Mouse (Mus musculus) embryonic fibroblast, embryonic 13.5 days (primary cell): ENCODE measurements around the gene Bco2. TPM values are rescaled to one million over a fixed set of nuclear protein-coding genes. Genes with fewer than 3 reads are reported as not detected.

Experiments
- H3K27ac ChIP-seq: 2 replicates; pipeline ENCODE4 v1.5.1; 2012; ENCODE audit warnings: low read length, control low read depth, inconsistent platforms; ENCODE audit not compliant: insufficient read depth
- H3K4me1 ChIP-seq: 2 replicates; pipeline ENCODE4 v1.6.1; 2011; ENCODE audit warnings: low read length; ENCODE audit not compliant: control insufficient read depth, insufficient read depth
- H3K4me3 ChIP-seq: 2 replicates; pipeline ENCODE4 v1.5.1; 2011; ENCODE audit warnings: mild to moderate bottlenecking, control low read depth, low read length; ENCODE audit not compliant: insufficient read depth
- CTCF ChIP-seq: IDR thresholded peaks from 2 replicates; pipeline ENCODE4 v1.5.1; 2011; ENCODE audit warnings: mild to moderate bottlenecking, control low read depth, low read length, moderate library complexity, borderline replicate concordance; ENCODE audit not compliant: insufficient read depth
- POLR2A ChIP-seq: IDR thresholded peaks from 2 replicates; pipeline ENCODE4 v1.6.1; 2011; ENCODE audit warnings: low read depth, mild to moderate bottlenecking, control low read depth, low read length, moderate library complexity
- polyA plus RNA-seq: library from polyadenylated mRNA; stranded (reverse); fragments of >200 nt; gene quantifications from 2 replicates; pipeline ENCODE4 v1.2.4, GENCODE M21; 2011; ENCODE audit warnings: low read depth; ENCODE audit not compliant: missing spikeins, insufficient read length

Bco2 gene
- polyA plus RNA-seq, 1 experiment = not detected

GRCm38 (mm10) chr9:50498815-50499214, 56.2 kb downstream of the Bco2 start:
- Histone ChIP-seq H3K4me3 (no peak overlapping the region), H3K4me1 (peaks cover 5% of the 10 kb centered on the region; the same call in 1 of the 2 replicates), H3K27ac (no peak overlapping the region)
- TF ChIP-seq POLR2A (no peak), CTCF (no peak)

GRCm38 (mm10) chr9:50497536-50497935, 57.4 kb downstream of the Bco2 start:
- TF ChIP-seq POLR2A = no peak
- TF ChIP-seq CTCF = no peak
- Histone ChIP-seq H3K4me1 (peaks cover 5% of the 10 kb centered on the region; the same call in 1 of the 2 replicates), H3K27ac (no peak overlapping the region), H3K4me3 (no peak overlapping the region)

DNA sequence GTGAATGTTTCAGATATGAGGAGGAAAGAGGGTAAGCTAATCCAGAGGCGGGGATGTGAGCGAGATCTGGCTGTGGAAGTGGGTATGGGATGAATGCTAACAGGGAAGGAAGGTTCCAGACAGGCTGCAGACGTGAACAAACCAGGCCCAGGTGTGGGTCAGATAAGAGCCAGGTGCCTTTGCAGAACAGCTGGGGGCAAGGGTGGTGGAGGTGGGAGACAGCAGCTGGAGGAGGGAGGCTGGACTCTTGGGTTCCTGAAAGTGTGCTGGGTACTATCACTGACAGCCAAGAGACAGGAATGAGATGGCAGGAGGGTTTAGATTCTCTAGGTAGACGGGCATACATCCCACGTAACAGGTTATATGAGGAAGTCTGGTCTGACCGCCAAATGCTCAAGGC, 57.9 kb downstream of the Bco2 start:
- TF ChIP-seq CTCF (no peak), POLR2A (no peak)
- H3K27ac ChIP-seq = no peak overlapping the region
- no peak overlapping the region for H3K4me3 ChIP-seq
- H3K4me1 ChIP-seq = peaks cover 5% of the 10 kb centered on the region; the same call in 1 of the 2 replicates

DNA sequence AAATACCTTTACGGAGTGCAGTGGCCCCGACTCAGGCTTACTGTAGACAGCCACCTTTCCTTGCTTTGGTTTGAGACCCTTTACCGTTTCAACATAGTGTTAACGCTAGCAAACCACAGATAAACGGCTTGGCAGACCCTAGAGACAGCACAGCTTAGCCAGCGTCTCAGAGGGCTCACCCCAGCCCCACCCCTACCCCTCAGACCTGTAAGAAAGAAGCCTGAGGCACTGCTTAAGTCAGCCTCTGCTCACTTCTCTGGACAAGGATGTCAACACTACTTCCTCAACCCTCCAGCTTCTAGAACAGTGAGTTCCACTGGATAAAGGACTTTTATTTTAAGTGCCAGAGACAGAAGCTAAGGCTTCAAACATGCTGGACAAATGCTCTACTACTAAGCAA, 58.4 kb downstream of the Bco2 start:
- Histone ChIP-seq H3K4me1 (peaks cover 5% of the 10 kb centered on the region; the same call in 1 of the 2 replicates), H3K4me3 (no peak overlapping the region), H3K27ac (no peak overlapping the region)
- TF ChIP-seq POLR2A = no peak
- TF ChIP-seq CTCF = no peak

DNA sequence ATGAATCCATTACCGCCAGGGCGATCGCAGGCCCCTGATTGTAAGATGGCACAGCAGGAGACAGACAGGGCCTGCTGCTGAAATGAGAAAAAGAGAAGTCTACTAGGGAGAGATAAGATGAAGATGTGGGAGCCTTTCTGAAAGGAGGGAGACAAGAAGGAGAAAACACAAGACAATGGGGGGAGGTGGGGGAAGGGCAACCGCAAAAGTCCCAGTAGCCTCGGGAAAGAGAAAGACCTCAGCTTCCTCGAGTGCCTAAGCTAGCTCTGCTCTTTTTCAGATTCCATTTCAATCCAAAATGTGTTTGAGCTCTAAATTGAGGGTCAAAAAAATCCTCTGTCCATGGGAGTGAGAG, 58.9 kb downstream of the Bco2 start:
- no peak for TF ChIP-seq CTCF
- TF ChIP-seq POLR2A = no peak
- Histone ChIP-seq H3K4me1 (peaks cover 5% of the 10 kb centered on the region; the same call in 1 of the 2 replicates), H3K4me3 (no peak overlapping the region), H3K27ac (no peak overlapping the region)

- TF ChIP-seq POLR2A = no peak
- no peak for TF ChIP-seq CTCF
- Histone ChIP-seq H3K4me1 (peaks cover 5% of the 10 kb centered on the region; the same call in 1 of the 2 replicates), H3K4me3 (no peak overlapping the region), H3K27ac (no peak overlapping the region)
Measured at GRCm38 (mm10) chr9:50495405-50496150, 59.4 kb downstream of the Bco2 start.

GRCm38 (mm10) chr9:50494311-50494710, 60.7 kb downstream of the Bco2 start, which contains the start of gene Plet1:
TSS of gene Plet1 (plus strand) at chr9:50494525.
- Histone ChIP-seq H3K4me1 (peaks cover 5% of the 10 kb centered on the region; the same call in 1 of the 2 replicates), H3K4me3 (no peak within 1 kb of the TSS), H3K27ac (no peak within 1 kb of the TSS)
- TF ChIP-seq POLR2A (no peak), CTCF (no peak)

GRCm38 (mm10) chr9:50493777-50494176, 61.2 kb downstream of the Bco2 start:
- no peak for TF ChIP-seq CTCF
- no peak for TF ChIP-seq POLR2A
- peaks cover 5% of the 10 kb centered on the region; the same call in 1 of the 2 replicates for H3K4me1 ChIP-seq
- H3K27ac ChIP-seq = no peak overlapping the region
- H3K4me3 ChIP-seq = no peak overlapping the region

DNA sequence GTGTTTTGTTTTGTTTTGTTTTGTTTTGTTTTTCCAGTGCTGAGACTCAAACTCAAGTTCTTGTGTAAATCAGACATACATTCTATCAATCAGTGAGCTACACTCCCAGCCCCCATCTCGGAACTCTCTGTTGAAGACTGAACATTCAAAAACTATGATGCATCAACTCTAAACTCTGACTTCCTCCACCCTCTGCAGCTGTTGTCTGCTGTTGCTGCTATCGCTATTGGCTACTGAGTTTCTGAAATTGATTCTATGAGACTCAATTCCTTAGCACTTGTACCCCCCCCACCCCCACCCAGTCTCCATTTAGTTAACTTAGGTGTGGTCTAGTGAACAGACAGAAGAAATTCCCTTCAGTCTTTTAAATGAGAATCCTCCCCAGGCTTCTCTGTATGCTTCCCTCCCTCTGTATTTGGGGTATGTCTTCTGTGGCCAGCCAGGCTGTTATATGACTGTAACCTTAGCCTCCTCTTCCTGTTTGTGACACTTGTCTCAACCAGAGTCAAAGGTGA, 63.4 kb downstream of the Bco2 start:
- Histone ChIP-seq H3K27ac (no peak overlapping the region), H3K4me3 (no peak overlapping the region), H3K4me1 (no peaks in the 10 kb centered on the region)
- TF ChIP-seq CTCF = no peak
- TF ChIP-seq POLR2A = no peak

DNA sequence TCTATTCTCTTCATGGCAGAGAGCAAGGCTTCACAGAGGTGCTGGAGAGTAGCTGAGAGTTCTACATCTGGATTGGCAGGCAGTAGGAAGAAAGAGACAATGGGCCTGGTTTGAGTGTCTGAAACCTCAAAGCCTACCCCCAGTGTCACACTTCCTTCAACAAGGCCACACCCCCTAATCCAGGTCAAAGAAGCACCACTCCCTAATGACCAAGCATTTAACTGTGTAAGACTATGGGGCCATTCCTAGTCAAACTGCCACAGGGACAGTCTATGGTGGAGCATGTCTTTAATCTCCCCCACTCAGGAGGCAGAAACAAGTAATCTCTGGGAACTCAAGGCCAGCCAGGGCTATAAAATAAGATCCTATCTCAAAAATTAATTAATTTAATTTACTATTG, 64.1 kb downstream of the Bco2 start:
- H3K27ac ChIP-seq = no peak overlapping the region
- H3K4me1 ChIP-seq = no peaks in the 10 kb centered on the region
- no peak for TF ChIP-seq CTCF
- TF ChIP-seq POLR2A = no peak
- no peak overlapping the region for H3K4me3 ChIP-seq

DNA sequence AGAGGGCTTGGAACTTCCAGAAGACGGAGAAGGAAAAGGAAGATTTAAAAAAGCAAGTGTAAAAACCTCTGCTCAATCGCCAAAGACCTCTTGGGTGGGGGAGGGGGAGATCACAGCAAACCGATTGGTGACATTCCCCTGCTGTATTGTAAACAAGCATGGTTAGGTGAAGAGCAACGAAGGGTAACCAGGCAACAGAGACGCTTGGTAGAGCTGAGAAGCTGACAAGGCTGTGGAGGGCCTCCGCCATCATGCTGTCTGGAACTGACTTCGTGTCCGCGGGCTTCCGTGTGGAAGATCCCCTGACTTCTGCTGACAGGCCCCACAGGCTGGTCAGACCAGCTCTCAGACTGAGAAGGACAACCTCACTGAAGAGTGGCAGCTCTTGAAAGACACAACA, 69.5 kb downstream of the Bco2 start:
- H3K4me1 ChIP-seq = no peaks in the 10 kb centered on the region
- TF ChIP-seq POLR2A (no peak), CTCF (no peak)
- no peak overlapping the region for H3K4me3 ChIP-seq
- H3K27ac ChIP-seq = no peak overlapping the region

Other genes starting within 250 kb of the Bco2 start
- gene Rpl10-ps3, start 210.2 kb downstream of the Bco2 start, polyA plus RNA-seq = 1,577 and 1,713 TPM in 2 replicates
- gene Plet1, start 60.7 kb downstream of the Bco2 start, polyA plus RNA-seq = not detected in 2 replicates
- 21.4 and 28.7 TPM in 2 replicates for gene Pts, start 26.5 kb downstream of the Bco2 start, polyA plus RNA-seq
- 3.3 and 4.4 TPM in 2 replicates for gene Il18, start 354 bp downstream of the Bco2 start, polyA plus RNA-seq
- gene Tex12, start 6.1 kb upstream of the Bco2 start, polyA plus RNA-seq = not detected in 2 replicates
- gene Sdhd, start 48.6 kb upstream of the Bco2 start, polyA plus RNA-seq = 109 TPM in 2 replicates
- gene Timm8b, start 48.7 kb upstream of the Bco2 start, polyA plus RNA-seq = 107 and 113 TPM in 2 replicates
- gene Pih1d2, start 62.1 kb upstream of the Bco2 start, polyA plus RNA-seq = 1.4 and 1.5 TPM in 2 replicates
- gene Nkapd1, start 62.3 kb upstream of the Bco2 start, polyA plus RNA-seq = 18.0 and 24.7 TPM in 2 replicates
- gene Dlat, start 104.6 kb upstream of the Bco2 start, polyA plus RNA-seq = 46.2 and 50.0 TPM in 2 replicates
- gene Dixdc1, start 184.3 kb upstream of the Bco2 start, polyA plus RNA-seq = 10.9 and 11.1 TPM in 2 replicates
- gene 2310030G06Rik, start 191.4 kb upstream of the Bco2 start, polyA plus RNA-seq = 1.8 and 3.3 TPM in 2 replicates
- gene Cryab, start 196.1 kb upstream of the Bco2 start, polyA plus RNA-seq = 155 and 186 TPM in 2 replicates
- 1.6 and 3.8 TPM in 2 replicates for gene Hspb2, start 197.2 kb upstream of the Bco2 start, polyA plus RNA-seq
- 7.2 and 9.3 TPM in 2 replicates for gene Fdxacb1, start 213.1 kb upstream of the Bco2 start, polyA plus RNA-seq
- 22.8 and 24.1 TPM in 2 replicates for gene Alg9, start 219.8 kb upstream of the Bco2 start, polyA plus RNA-seq
- 21.3 and 27.1 TPM in 2 replicates for gene 1110032A03Rik, start 220.3 kb upstream of the Bco2 start, polyA plus RNA-seq